Mouse (Mus musculus): ENCODE results near the gene Tmem178b.

DNA sequence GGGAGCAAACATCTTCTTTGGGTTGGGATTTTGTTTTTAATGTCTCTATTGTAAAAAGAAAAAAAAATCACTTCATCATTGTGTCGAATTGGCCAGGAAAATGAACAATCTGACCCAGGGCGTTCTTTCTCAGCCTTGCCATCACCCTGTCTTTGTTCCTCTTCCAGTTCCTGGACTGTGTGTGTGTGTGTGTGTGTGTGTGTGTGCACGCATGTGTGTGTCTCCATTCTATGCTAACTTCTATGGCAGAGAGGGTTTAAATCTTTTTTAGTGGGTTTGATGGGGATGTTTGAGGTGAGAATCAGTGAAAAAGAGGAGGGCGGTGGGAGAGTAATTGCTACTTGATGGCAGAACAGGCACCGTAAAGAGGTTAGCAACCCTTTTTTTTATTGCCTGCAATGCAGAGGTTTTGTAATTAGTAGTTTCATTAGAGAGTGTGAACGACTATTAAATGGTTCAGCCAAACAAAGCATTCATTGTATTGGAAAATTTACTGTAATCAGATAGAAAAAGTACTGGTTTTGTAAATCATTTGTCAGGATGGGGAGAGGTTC lies 30.2 kb downstream of the Tmem178b start:
- TF ChIP-seq CTCF (IDR thresholded peaks at IDR 0.05; ENCODE audit: extremely low read depth, insufficient read length, insufficient replicate concordance, low read depth, low read length) (no peak), POLR2A (IDR thresholded peaks at IDR 0.05; ENCODE audit: low read depth, low read length) (no peak)

Data from small intestine, adult 2 months (tissue).